Mouse (Mus musculus) limb, embryonic 10.5 days (tissue): ENCODE data around the gene Dnajc7. TPM values are rescaled to one million over a fixed set of nuclear protein-coding genes. Genes with fewer than 3 reads are reported as not detected.

Experiments
- DNase-seq: peaks from one replicate; pipeline ENCODE4 v3.0.0-alpha.2; 2017; ENCODE audit warnings: low spot score
- H3K27ac ChIP-seq: fragments of 300-500 bp; sonication (generic); 2 replicates; pipeline ENCODE4 v1.5.1; 2016; ENCODE audit warnings: mild to moderate bottlenecking
- H3K27me3 ChIP-seq: fragments of 300-500 bp; sonication (generic); 2 replicates; pipeline ENCODE4 v1.6.1; 2016; ENCODE audit warnings: low read depth, mild to moderate bottlenecking; ENCODE audit not compliant: poor library complexity, severe bottlenecking
- H3K36me3 ChIP-seq: fragments of 300-500 bp; sonication (generic); 2 replicates; pipeline ENCODE4 v1.6.1; 2016; ENCODE audit warnings: mild to moderate bottlenecking, moderate library complexity
- H3K4me1 ChIP-seq: fragments of 300-500 bp; sonication (generic); 2 replicates; pipeline ENCODE4 v1.6.1; 2016
- H3K4me3 ChIP-seq: fragments of 300-500 bp; sonication (generic); 2 replicates; pipeline ENCODE4 v1.5.1; 2016; ENCODE audit warnings: mild to moderate bottlenecking, moderate library complexity
- H3K9me3 ChIP-seq: fragments of 300-500 bp; sonication (generic); replicated peaks from 2 replicates; pipeline ENCODE4 v1.6.1; 2016; ENCODE audit warnings: mild to moderate bottlenecking
- WGBS: fragments of 180-500 bp; shearing (Covaris S2); methylation state at CpG from one replicate; pipeline ENCODE4 v1.1.7; 2016; 5-methylcytosine and 5-hydroxymethylcytosine counted together
- polyA plus RNA-seq: library from polyadenylated mRNA; unstranded; fragments of >200 nt; fragmentation: Nextera tagmentation; extraction: Ambion mirVana; gene quantifications from 2 replicates; pipeline ENCODE4 v1.2.1, GENCODE M21; 2016

Dnajc7 gene
- polyA plus RNA-seq, 1 experiment from 2014 or later, result 281 TPM

DNA sequence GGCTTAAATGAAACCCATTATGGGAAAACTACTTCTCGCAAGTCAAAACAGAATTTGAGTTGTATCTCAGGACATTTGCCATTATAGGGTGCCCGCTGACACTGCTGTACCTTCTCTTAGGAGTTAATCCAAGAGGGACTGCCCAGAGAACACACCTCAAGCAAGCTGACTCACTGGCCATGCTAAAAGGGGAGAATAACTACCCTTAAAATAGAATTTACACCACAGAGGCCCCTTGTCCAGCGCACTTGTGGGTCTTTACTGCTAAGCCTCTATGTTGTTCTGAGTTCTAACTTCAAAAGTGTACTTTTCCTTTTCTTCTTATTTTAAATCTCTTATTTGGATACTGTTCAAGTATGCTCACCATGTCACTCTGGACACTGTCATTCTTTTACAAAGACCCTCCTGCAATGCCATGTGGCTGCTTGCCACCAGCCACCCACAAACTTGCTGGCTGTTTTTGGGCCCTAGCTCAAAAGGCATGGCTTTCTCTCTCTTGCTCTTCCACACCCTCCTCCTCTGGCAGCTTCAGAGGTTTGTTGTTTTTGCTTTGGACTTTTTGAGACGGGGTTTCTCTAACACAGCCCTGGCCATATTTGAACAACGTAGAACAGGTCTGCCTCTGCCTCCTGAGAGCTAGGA is 10.5 kb downstream of the Dnajc7 start:
- H3K27ac ChIP-seq, result no peak overlapping the region
- H3K27me3 ChIP-seq, result no peaks in the 10 kb centered on the region
- no peaks in the 10 kb centered on the region for H3K9me3 ChIP-seq
- 94% methylated on average over 5 of the region's 5 CpGs for WGBS
- no peaks in the 10 kb centered on the region for H3K4me1 ChIP-seq
- H3K36me3 ChIP-seq, result peaks cover 69% of the 10 kb centered on the region
- DNase-seq, result no peak
- no peak overlapping the region for H3K4me3 ChIP-seq

DNA sequence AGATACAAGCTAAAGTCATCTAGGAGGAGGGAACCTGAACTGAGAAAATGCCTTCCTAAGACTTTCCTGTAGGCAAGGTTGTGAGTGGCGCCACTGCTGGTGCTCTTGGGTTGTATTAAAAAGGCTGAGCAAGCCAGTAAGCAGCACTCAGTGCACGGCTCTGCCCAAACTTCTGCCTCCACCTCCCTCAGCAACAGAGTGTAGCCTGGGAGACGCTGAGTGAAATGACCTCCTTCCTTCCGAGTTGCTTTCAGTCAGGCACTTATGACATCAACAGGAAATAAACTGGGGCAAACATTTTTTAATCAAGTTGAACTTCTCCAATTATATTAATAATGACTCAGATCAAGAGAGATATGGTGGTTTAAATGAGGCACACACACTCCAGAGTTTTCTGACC is 11.2 kb downstream of the Dnajc7 start:
- Histone ChIP-seq H3K36me3 (peaks cover 73% of the 10 kb centered on the region), H3K27me3 (no peaks in the 10 kb centered on the region), H3K9me3 (no peaks in the 10 kb centered on the region), H3K4me1 (no peaks in the 10 kb centered on the region), H3K27ac (no peak overlapping the region), H3K4me3 (no peak overlapping the region)
- DNase-seq, result no peak
- WGBS, result 79% methylated on average over 4 of the region's 4 CpGs

- Histone ChIP-seq H3K27me3 (no peaks in the 10 kb centered on the region), H3K4me3 (no peak overlapping the region), H3K4me1 (no peaks in the 10 kb centered on the region), H3K36me3 (peaks cover 82% of the 10 kb centered on the region), H3K9me3 (no peaks in the 10 kb centered on the region), H3K27ac (no peak overlapping the region)
- 89% methylated on average over 6 of the region's 6 CpGs for WGBS
- DNase-seq, result no peak
Measured at GRCm38 (mm10) chr11:100607121-100607520, 12.8 kb downstream of the Dnajc7 start.

DNA sequence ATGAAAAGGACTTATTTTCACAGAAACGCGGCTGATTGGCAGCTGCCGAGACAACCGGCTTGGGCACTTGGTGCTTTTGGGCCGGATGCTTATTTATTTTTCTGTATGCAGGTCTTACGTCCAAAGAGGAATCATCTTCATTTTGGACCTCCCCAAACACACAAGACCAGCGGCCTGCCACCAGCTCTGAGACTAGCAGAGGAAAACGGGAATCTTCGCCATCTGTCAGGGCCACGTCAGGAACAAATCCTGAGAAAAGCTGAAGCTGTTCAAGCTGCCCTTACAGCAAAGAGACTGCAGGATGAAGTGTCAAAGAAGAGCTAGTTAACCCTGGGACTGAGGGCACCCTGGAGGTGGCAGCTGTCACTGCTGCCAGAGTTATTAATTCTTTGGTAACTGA is 14.5 kb downstream of the Dnajc7 start:
- 92% methylated on average over 10 of the region's 10 CpGs for WGBS
- H3K9me3 ChIP-seq, result no peaks in the 10 kb centered on the region
- H3K4me1 ChIP-seq, result no peaks in the 10 kb centered on the region
- DNase-seq, result no peak
- H3K4me3 ChIP-seq, result no peak overlapping the region
- no peaks in the 10 kb centered on the region for H3K27me3 ChIP-seq
- peaks cover 86% of the 10 kb centered on the region for H3K36me3 ChIP-seq
- H3K27ac ChIP-seq, result no peak overlapping the region

- DNase-seq, result no peak
- Histone ChIP-seq H3K4me3 (no peak overlapping the region), H3K4me1 (no peaks in the 10 kb centered on the region), H3K27me3 (no peaks in the 10 kb centered on the region), H3K9me3 (no peaks in the 10 kb centered on the region), H3K36me3 (peaks cover 86% of the 10 kb centered on the region), H3K27ac (no peak overlapping the region)
- WGBS, result 94% methylated on average over 4 of the region's 4 CpGs
Measured at GRCm38 (mm10) chr11:100604321-100605005, 15.5 kb downstream of the Dnajc7 start.

- Histone ChIP-seq H3K36me3 (peaks cover 86% of the 10 kb centered on the region), H3K4me1 (no peaks in the 10 kb centered on the region), H3K27ac (no peak overlapping the region), H3K4me3 (no peak overlapping the region), H3K27me3 (no peaks in the 10 kb centered on the region), H3K9me3 (no peaks in the 10 kb centered on the region)
- 90% methylated on average over 8 of the region's 8 CpGs for WGBS
- no peak for DNase-seq
Measured at GRCm38 (mm10) chr11:100603813-100604212, 16.2 kb downstream of the Dnajc7 start.

- Histone ChIP-seq H3K4me3 (no peak overlapping the region), H3K27me3 (no peaks in the 10 kb centered on the region), H3K27ac (no peak overlapping the region), H3K4me1 (no peaks in the 10 kb centered on the region), H3K9me3 (no peaks in the 10 kb centered on the region), H3K36me3 (peaks cover 86% of the 10 kb centered on the region)
- 91% methylated on average over 9 of the region's 9 CpGs for WGBS
- DNase-seq, result no peak
Measured at GRCm38 (mm10) chr11:100603155-100603554, 16.8 kb downstream of the Dnajc7 start.

GRCm38 (mm10) chr11:100601372-100601771 is 18.6 kb downstream of the Dnajc7 start:
- Histone ChIP-seq H3K27ac (no peak overlapping the region), H3K36me3 (peaks cover 91% of the 10 kb centered on the region), H3K9me3 (no peaks in the 10 kb centered on the region), H3K27me3 (no peaks in the 10 kb centered on the region), H3K4me3 (no peak overlapping the region), H3K4me1 (no peaks in the 10 kb centered on the region)
- WGBS, result 92% methylated on average over 3 of the region's 3 CpGs
- DNase-seq, result no peak

- 87% methylated on average over 4 of the region's 4 CpGs for WGBS
- H3K27ac ChIP-seq, result no peak overlapping the region
- H3K36me3 ChIP-seq, result peaks cover 99% of the 10 kb centered on the region
- H3K4me3 ChIP-seq, result no peak overlapping the region
- no peak for DNase-seq
- no peaks in the 10 kb centered on the region for H3K27me3 ChIP-seq
- H3K4me1 ChIP-seq, result no peaks in the 10 kb centered on the region
- no peaks in the 10 kb centered on the region for H3K9me3 ChIP-seq
Measured at GRCm38 (mm10) chr11:100598074-100598473, 21.9 kb downstream of the Dnajc7 start.

DNA sequence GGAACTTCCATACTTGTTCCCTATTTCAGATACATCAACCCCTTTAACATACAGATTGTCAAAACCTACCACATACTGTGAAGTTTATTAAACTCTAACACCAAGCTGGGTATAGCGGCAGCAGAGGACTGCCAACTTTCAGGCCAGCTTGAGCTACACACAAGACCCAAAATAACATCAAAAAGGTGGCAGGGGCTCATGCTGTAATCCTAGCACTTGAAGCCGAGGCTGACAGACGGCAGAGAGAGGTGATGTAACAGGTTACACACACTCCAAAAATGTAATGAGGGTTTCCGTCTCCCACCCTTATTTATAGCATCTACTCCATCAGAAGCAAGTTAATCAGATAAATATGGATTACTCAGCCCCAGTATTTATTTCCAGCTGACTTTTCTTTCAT is 24.4 kb downstream of the Dnajc7 start:
- DNase-seq, result no peak
- WGBS, result 90% methylated on average over 4 of the region's 4 CpGs
- H3K36me3 ChIP-seq, result peaks cover 100% of the 10 kb centered on the region
- H3K4me3 ChIP-seq, result no peak overlapping the region
- no peaks in the 10 kb centered on the region for H3K4me1 ChIP-seq
- H3K27ac ChIP-seq, result no peak overlapping the region
- H3K27me3 ChIP-seq, result no peaks in the 10 kb centered on the region
- H3K9me3 ChIP-seq, result no peaks in the 10 kb centered on the region

DNA sequence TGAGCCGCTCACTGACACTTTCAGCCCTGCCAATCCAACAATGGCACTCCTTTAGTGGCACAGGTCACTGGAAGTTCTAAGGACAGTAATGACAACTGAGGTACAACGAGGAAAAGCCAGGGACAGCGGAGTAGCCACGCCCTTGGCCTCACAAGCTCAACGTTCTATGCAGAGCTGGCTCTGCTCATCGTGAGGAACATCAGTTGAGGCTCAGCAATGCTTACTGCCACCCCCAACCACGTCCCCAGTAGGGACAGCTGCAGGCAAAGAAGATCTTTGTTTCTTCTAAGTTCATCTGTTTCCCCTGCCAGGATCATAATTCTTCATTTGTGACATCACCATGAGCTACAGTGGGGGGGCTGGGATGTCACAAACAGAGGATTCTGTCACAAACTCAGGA is 25.4 kb downstream of the Dnajc7 start:
- no peak overlapping the region for H3K4me3 ChIP-seq
- H3K36me3 ChIP-seq, result peaks cover 100% of the 10 kb centered on the region
- no peak overlapping the region for H3K27ac ChIP-seq
- no peaks in the 10 kb centered on the region for H3K4me1 ChIP-seq
- WGBS, result 93% methylated on average over 7 of the region's 7 CpGs
- DNase-seq, result no peak
- H3K9me3 ChIP-seq, result no peaks in the 10 kb centered on the region
- H3K27me3 ChIP-seq, result no peaks in the 10 kb centered on the region

DNA sequence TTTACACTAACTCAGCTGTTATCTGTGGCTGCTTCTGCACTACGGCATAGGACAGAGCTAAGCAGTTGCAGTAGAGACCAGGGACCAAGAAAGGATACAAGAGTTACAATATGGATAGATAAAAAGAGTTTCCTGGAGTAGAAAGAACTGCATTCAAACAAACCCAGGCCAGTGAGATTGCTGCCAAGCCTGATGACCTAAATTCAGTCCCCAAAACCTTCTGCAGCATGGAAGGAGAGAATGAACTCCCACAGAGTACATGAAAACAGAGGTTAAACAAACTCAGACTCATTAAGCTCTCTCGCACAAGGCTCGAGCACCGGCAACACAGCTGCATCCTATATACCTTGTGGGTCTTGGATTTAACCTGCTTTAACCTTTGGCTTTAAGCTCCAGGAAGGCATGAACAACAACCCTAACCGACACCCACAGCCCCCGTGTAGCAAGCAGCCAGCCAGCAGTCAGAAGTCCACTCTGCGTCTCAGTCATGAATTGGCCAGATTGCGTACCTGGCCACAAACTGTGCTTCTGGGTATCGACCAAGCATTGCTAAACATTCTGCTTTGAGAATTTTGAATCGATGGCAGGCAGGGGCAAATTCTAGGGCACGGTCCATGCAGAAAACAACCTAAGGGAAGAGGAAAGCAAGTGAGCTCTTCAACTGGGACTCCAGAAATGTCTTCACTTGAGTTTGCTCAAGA is 27.5 kb downstream of the Dnajc7 start:
- no peak for DNase-seq
- no peaks in the 10 kb centered on the region for H3K27me3 ChIP-seq
- peaks cover 100% of the 10 kb centered on the region for H3K36me3 ChIP-seq
- no peak overlapping the region for H3K4me3 ChIP-seq
- no peaks in the 10 kb centered on the region for H3K4me1 ChIP-seq
- 95% methylated on average over 11 of the region's 11 CpGs for WGBS
- H3K9me3 ChIP-seq, result no peaks in the 10 kb centered on the region
- H3K27ac ChIP-seq, result no peak overlapping the region

GRCm38 (mm10) chr11:100588462-100588861 is 31.5 kb downstream of the Dnajc7 start:
- WGBS, result 94% methylated on average over 2 of the region's 2 CpGs
- Histone ChIP-seq H3K4me3 (no peak overlapping the region), H3K36me3 (peaks cover 100% of the 10 kb centered on the region), H3K4me1 (no peaks in the 10 kb centered on the region), H3K27ac (no peak overlapping the region), H3K9me3 (no peaks in the 10 kb centered on the region), H3K27me3 (no peaks in the 10 kb centered on the region)
- no peak for DNase-seq
